Mouse (Mus musculus) granulocyte monocyte progenitor cell, adult 5-6 weeks (primary cell): Measurements from ENCODE around the gene Gprc5a. TPM values are rescaled to one million over a fixed set of nuclear protein-coding genes. Genes with fewer than 3 reads are reported as not detected.
A peak's percentile ranks its signal among the peaks of the same experiment; 100 is the strongest.

Source experiments
- ATAC-seq: replicated peaks from 2 replicates; pipeline ENCODE4 v1.8.0; 2016; ENCODE audit warnings: mild to moderate bottlenecking, moderate TSS enrichment, inconsistent platforms; ENCODE audit not compliant: poor library complexity, severe bottlenecking
- total RNA-seq, 2 experiments: library from RNA; stranded (forward) in 1 of 2; stranded (reverse) in 1 of 2; fragments of 200-712, 200-1000 nt in 1 of 2; fragments of >200 nt in 1 of 2; fragmentation: Nextera tagmentation in 1 of 2; gene quantifications; 2 replicates each; pipeline ENCODE4 v1.2.3; 2014 to 2017

Gprc5a gene
- total RNA-seq, 2 experiments from 2014 or later, result not detected

GRCm38 (mm10) chr6:135069856-135070255, 4.4 kb downstream of the Gprc5a start:
- no peak for ATAC-seq

GRCm38 (mm10) chr6:135070347-135070746, 4.9 kb downstream of the Gprc5a start:
- ATAC-seq, result no peak

- ATAC-seq, result no peak
Measured at GRCm38 (mm10) chr6:135074405-135074947, 9.0 kb downstream of the Gprc5a start.

- ATAC-seq, result no peak
Measured at GRCm38 (mm10) chr6:135076202-135076601, 10.8 kb downstream of the Gprc5a start.

GRCm38 (mm10) chr6:135078420-135078819, 13.0 kb downstream of the Gprc5a start:
- ATAC-seq, result no peak

GRCm38 (mm10) chr6:135083991-135084502, 18.6 kb downstream of the Gprc5a start:
- ATAC-seq, result no peak

GRCm38 (mm10) chr6:135085703-135086102, 20.3 kb downstream of the Gprc5a start:
- ATAC-seq, result no peak

- peak; percentile 91 for ATAC-seq
Measured at GRCm38 (mm10) chr6:135087721-135088451, 22.4 kb downstream of the Gprc5a start.

- no peak for ATAC-seq
Measured at GRCm38 (mm10) chr6:135089786-135090185, 24.3 kb downstream of the Gprc5a start.

- ATAC-seq, result no peak
Measured at GRCm38 (mm10) chr6:135090661-135091060, 25.2 kb downstream of the Gprc5a start.

- no peak for ATAC-seq
Measured at GRCm38 (mm10) chr6:135092798-135093470, 27.5 kb downstream of the Gprc5a start.

- no peak for ATAC-seq
Measured at GRCm38 (mm10) chr6:135100787-135101472, 35.5 kb downstream of the Gprc5a start.

GRCm38 (mm10) chr6:135102736-135103303, 37.4 kb downstream of the Gprc5a start:
- ATAC-seq, result no peak

GRCm38 (mm10) chr6:135107014-135107413, 41.6 kb downstream of the Gprc5a start:
- ATAC-seq, result no peak

- no peak for ATAC-seq
Measured at GRCm38 (mm10) chr6:135112411-135113113, 47.1 kb downstream of the Gprc5a start.

GRCm38 (mm10) chr6:135113114-135113436, 47.6 kb downstream of the Gprc5a start:
- no peak for ATAC-seq

- peak; percentile 96 for ATAC-seq
Measured at GRCm38 (mm10) chr6:135116479-135116878, 51.0 kb downstream of the Gprc5a start.

- no peak for ATAC-seq
Measured at GRCm38 (mm10) chr6:135118183-135118582, 52.7 kb downstream of the Gprc5a start, which contains the start of gene Gprc5d. Gene Gprc5d (minus strand): TSS chr6:135118283.

GRCm38 (mm10) chr6:135124755-135125380, 59.4 kb downstream of the Gprc5a start:
- no peak for ATAC-seq
